Mouse (Mus musculus) kidney, postnatal 0 days (tissue): ENCODE results near the gene Rdh16f1. TPM values are rescaled to one million over a fixed set of nuclear protein-coding genes. Genes with fewer than 3 reads are reported as not detected.
A peak's percentile ranks its signal among the peaks of the same experiment; 100 is the strongest.

Experiments used
- ATAC-seq: fragments of 200-750 bp; cut with Nextera tagmentation; replicated peaks from 2 replicates; pipeline ENCODE4 v1.8.0; 2017; ENCODE audit warnings: low read depth, moderate number of reproducible peaks, moderate TSS enrichment, moderate library complexity; ENCODE audit not compliant: low FRiP score
- DNase-seq: peaks from one replicate; pipeline ENCODE4 v3.0.0-alpha.2; 2016; ENCODE audit warnings: low spot score
- H3K27ac ChIP-seq: fragments of 300-500 bp; sonication (generic); 2 replicates; pipeline ENCODE4 v1.5.1; 2014; ENCODE audit warnings: mild to moderate bottlenecking
- H3K27me3 ChIP-seq: fragments of 300-500 bp; sonication (generic); 2 replicates; pipeline ENCODE4 v1.6.1; 2014; ENCODE audit warnings: low read length, mixed read lengths; ENCODE audit not compliant: insufficient read depth
- H3K36me3 ChIP-seq: fragments of 300-500 bp; sonication (generic); 2 replicates; pipeline ENCODE4 v1.6.1; 2014; ENCODE audit warnings: low read length, mixed read lengths; ENCODE audit not compliant: insufficient read depth
- H3K4me1 ChIP-seq: fragments of 300-500 bp; sonication (generic); replicated peaks from 2 replicates; pipeline ENCODE4 v1.6.1; 2014; ENCODE audit warnings: antibody characterized with exemption, low read length, mixed read lengths; ENCODE audit not compliant: insufficient read depth
- H3K4me2 ChIP-seq: fragments of 300-500 bp; sonication (generic); 2 replicates; pipeline ENCODE4 v1.6.1; 2014; ENCODE audit warnings: mild to moderate bottlenecking, low read length, moderate library complexity, mixed read lengths
- H3K4me3 ChIP-seq: fragments of 300-500 bp; sonication (generic); replicated peaks from 2 replicates; pipeline ENCODE4 v1.5.1; 2014; ENCODE audit warnings: low read depth, low read length
- H3K9ac ChIP-seq: fragments of 300-500 bp; sonication (generic); 2 replicates; pipeline ENCODE4 v1.6.1; 2014; ENCODE audit warnings: low read depth, low read length
- H3K9me3 ChIP-seq: fragments of 300-500 bp; sonication (generic); replicated peaks from 2 replicates; pipeline ENCODE4 v1.6.1; 2016; ENCODE audit warnings: low read length, inconsistent platforms, mixed read lengths
- CTCF ChIP-seq: IDR thresholded peaks from 2 replicates; pipeline ENCODE4 v1.5.1; 2016; ENCODE audit warnings: antibody characterized with exemption, low read depth, mild to moderate bottlenecking, moderate library complexity
- WGBS: fragments of 180-500 bp; shearing (Covaris S2); extraction: QIAGEN DNeasy Blood & Tissue Kit; methylation state at CpG from one replicate; pipeline ENCODE4 v1.1.7; 2014; 5-methylcytosine and 5-hydroxymethylcytosine counted together
- polyA plus RNA-seq: library from polyadenylated mRNA; unstranded; fragments of >200 nt; fragmentation: Nextera tagmentation; extraction: Ambion mirVana; gene quantifications from 2 replicates; pipeline ENCODE4 v1.2.1, GENCODE M21; 2015

Rdh16f1 gene
- polyA plus RNA-seq, 1 experiment from 2014 or later = 0.87 TPM

DNA sequence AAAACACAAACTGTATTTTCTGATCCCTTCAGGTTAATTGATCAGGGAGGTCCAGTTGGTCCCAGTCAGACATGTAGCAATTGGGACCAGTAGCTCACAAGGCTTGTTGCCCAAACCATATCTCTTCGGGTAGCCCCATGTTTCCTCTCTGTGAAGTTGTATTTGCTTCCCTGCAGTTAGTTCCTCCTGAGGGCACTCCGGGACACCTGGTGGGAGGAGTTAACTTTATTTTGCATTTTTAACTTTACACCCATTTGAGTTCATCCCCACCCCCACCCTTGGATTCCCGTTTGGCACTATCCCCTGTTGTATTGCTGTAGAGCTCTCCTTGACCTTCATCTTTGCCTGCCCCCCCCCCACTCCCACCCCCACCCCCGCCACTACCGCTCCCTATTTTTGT is 13.7 kb upstream of the Rdh16f1 start:
- H3K4me3 ChIP-seq = no peak overlapping the region
- DNase-seq (no peak), ATAC-seq (no peak)
- no peak overlapping the region for H3K9ac ChIP-seq
- H3K27me3 ChIP-seq = no peaks in the 10 kb centered on the region
- WGBS = 59% methylated on average over 5 of the region's 5 CpGs
- no peak overlapping the region for H3K27ac ChIP-seq
- peaks cover 13% of the 10 kb centered on the region; the same call in 1 of the 2 replicates for H3K4me1 ChIP-seq
- H3K36me3 ChIP-seq = peaks cover 43% of the 10 kb centered on the region
- TF ChIP-seq CTCF = no peak
- H3K4me2 ChIP-seq = no peak overlapping the region
- H3K9me3 ChIP-seq = no peaks in the 10 kb centered on the region

DNA sequence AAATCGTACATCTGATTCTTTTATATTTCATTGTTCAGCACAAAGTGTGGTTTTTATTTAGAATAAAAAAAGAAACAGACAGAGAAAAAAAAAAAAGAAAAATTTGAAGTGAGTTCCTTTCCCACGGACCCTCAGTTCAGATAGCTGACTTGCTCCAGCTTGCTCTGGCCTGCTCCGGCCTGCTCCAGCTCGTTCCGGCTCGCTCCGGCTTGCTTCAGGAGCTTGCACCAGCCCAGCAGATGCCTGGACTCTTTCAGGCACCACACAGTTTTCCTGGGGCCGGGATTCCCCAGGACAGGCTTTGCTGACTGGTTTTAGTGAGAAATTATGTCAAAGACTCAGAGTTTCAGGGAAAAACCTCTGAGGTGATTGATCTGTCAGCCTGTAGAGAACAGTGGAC is 12.3 kb upstream of the Rdh16f1 start:
- Histone ChIP-seq H3K9ac (no peak overlapping the region), H3K27ac (peak overlapping the region; percentile 20; the same call in 1 of the 2 replicates), H3K4me2 (no peak overlapping the region), H3K36me3 (peaks cover 33% of the 10 kb centered on the region), H3K9me3 (no peaks in the 10 kb centered on the region), H3K4me1 (peaks cover 13% of the 10 kb centered on the region; the same call in 1 of the 2 replicates), H3K27me3 (no peaks in the 10 kb centered on the region), H3K4me3 (no peak overlapping the region)
- WGBS = 79% methylated on average over 8 of the region's 8 CpGs
- TF ChIP-seq CTCF = no peak
- DNase-seq = no peak
- ATAC-seq = no peak

DNA sequence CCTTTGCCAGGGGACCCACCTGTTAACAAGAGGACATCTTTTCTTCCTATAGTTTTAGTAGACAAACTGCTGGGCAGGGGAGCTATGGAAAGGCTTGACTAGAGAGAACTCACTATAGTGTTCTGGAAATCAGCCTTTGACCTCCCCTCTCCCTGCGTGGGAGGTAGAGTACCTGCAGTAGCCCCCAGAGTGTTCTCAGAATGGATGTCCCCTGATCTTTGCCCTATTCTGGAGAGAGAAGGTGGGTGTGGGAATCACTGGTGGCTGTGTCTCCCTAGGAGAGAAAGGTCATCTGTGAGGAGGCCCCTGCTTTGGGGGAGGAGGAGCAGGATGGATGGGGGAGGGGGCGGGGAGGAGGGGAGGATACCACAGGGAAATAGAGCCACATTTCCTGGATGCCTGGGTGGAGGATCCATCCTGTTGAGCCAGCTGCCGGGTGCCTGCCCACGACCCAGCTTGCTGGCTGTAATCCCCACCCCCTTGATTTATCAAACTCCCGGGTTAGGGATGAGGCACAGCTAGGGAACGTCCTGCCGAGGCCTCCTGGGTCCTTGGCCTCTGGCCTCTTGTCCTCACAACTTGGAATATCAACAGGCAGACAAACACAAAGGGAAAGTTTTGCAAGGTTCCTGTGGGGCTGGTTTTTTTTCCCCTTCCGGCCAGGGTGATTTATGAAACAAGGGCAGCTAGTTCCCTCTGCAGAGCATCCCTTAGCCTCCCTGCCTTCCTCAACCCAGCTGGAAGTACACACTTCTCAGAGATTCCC is 10.6 kb upstream of the Rdh16f1 start:
- H3K9me3 ChIP-seq = no peaks in the 10 kb centered on the region
- no peaks in the 10 kb centered on the region for H3K27me3 ChIP-seq
- 0 out of 2 replicates have a peak overlapping the region, but pooled peaks have one; percentile 4 for H3K4me3 ChIP-seq
- 5% methylated on average over 8 of the region's 8 CpGs for WGBS
- peaks cover 15% of the 10 kb centered on the region for H3K36me3 ChIP-seq
- H3K27ac ChIP-seq = peak overlapping the region; percentile 85
- H3K9ac ChIP-seq = 0 out of 2 replicates have a peak overlapping the region, but pooled peaks have one; percentile 13
- no peak for TF ChIP-seq CTCF
- H3K4me1 ChIP-seq = peaks cover 13% of the 10 kb centered on the region; the same call in 1 of the 2 replicates
- DNase-seq = peak; percentile 86
- ATAC-seq = peak; percentile 42
- peak overlapping the region; percentile 30 for H3K4me2 ChIP-seq

DNA sequence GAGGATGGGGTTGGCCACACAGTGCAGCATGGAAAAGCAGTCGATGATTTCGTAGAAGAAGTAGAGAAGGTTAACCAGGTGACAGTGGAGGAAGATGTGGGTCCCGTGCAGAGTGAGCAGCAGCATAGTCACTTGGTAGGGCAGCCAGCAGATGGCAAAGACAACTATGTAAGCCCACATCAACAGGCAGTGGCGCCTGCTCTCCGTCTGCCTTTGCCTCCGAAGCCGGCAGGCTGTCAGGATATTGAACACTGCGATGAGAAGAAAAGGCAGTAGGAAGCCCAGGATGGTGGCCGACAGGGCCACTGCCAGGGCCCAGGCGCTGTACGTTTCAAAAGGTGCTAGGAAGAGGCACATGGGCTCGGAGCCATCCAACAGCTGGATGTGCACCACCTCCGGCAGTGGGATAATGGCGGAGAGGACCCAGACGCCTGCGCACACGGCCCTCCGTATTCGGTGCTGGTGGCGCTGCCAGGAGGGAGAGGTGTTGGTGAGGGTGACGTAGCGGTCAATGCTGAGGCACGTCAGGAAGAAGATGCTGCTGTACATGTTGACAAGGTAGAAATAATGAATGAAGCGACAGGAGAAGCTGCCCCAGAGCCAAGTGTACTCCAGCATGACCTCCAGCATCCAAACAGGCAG is 9.3 kb upstream of the Rdh16f1 start:
- 63% methylated on average over 24 of the region's 24 CpGs for WGBS
- no peak for TF ChIP-seq CTCF
- no peak overlapping the region for H3K9ac ChIP-seq
- H3K4me1 ChIP-seq = peaks cover 23% of the 10 kb centered on the region; the same call in 1 of the 2 replicates
- H3K27me3 ChIP-seq = no peaks in the 10 kb centered on the region
- no peaks in the 10 kb centered on the region for H3K9me3 ChIP-seq
- peaks cover 7% of the 10 kb centered on the region for H3K36me3 ChIP-seq
- ATAC-seq = no peak
- peak overlapping the region; percentile 20 for H3K4me3 ChIP-seq
- no peak for DNase-seq
- peak overlapping the region; percentile 30 for H3K4me2 ChIP-seq
- peak overlapping the region; percentile 85 for H3K27ac ChIP-seq

DNA sequence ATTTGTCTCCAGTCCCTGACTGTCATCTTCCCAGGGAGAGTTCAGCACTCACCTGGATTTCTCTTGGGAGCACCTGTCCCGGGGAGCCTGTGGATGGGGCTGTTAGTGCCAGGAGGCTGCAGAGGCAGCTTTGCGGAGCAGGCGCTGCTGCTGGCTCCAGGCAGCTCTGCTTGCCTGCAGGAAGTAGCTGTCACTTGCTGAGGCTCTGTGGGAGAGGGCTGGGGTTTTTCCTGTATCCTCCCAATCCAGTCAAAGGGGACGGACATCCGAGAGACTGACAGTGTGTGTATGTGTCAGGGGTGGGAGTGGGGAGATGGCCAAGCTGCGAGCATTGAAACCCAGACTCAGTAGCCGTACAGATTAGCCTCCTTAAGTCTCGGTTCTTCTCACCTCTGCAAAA is 8.0 kb upstream of the Rdh16f1 start, which contains the start of gene Gpr182:
Gene Gpr182, minus strand, starts transcription at position 185 of the 400 bp plus-strand sequence.
- peaks cover 24% of the 10 kb centered on the region; the same call in 1 of the 2 replicates for H3K4me1 ChIP-seq
- H3K9me3 ChIP-seq = no peaks in the 10 kb centered on the region
- DNase-seq (peak; percentile 73), ATAC-seq (no peak)
- no peak within 1 kb of the TSS for H3K9ac ChIP-seq
- peaks cover 3% of the 10 kb centered on the region; the same call in 1 of the 2 replicates for H3K36me3 ChIP-seq
- peak within 1 kb of the TSS; percentile 30 for H3K4me2 ChIP-seq
- WGBS = 38% methylated on average over 8 of the region's 8 CpGs
- TF ChIP-seq CTCF = no peak
- 0 out of 2 replicates have a peak within 1 kb of the TSS, but pooled peaks have one; percentile 85 for H3K27ac ChIP-seq
- H3K4me3 ChIP-seq = peak within 1 kb of the TSS; percentile 20
- no peaks in the 10 kb centered on the region for H3K27me3 ChIP-seq

DNA sequence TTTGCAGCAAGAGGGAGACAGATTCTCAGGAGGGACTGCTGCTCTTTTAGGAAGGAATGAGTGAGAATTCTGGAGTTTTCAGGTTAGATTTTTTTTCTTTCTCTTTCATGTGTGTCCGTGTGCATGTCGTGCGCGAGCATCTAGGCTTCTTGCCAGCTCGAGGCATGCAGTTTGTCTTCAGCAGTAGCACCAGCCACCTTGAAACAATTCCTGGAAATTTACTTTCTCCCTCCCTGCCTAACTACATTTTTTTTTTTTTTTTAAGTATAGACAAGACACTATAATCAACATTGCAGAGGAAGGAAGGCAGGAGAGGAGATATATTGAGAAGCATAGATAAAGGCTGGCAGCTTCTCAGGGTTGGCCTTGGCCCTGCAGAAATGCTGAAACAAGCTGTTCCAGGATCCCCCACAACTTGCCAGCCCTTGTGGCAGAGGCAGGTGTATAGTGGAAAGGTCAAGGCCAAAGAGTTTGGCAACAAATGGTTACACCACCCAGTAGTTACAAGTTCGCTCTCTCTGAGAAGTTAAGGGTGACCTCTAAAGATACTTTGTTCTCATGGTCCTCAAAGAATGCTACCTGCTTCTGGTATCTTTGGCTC is 4.9 kb upstream of the Rdh16f1 start:
- no peak overlapping the region for H3K4me2 ChIP-seq
- no peak for ATAC-seq

More for the DNA sequence above, 4.9 kb upstream of the Rdh16f1 start:
- WGBS = 39% methylated on average over 6 of the region's 6 CpGs
- 0 out of 2 replicates have a peak, but pooled peaks cover 16% of the 10 kb centered on the region for H3K4me1 ChIP-seq
- no peaks in the 10 kb centered on the region for H3K27me3 ChIP-seq
- DNase-seq = no peak
- no peak overlapping the region for H3K4me3 ChIP-seq
- no peak overlapping the region for H3K9ac ChIP-seq
- no peak; the same call in 1 of the 2 replicates for TF ChIP-seq CTCF
- no peaks in the 10 kb centered on the region for H3K9me3 ChIP-seq
- no peak overlapping the region for H3K27ac ChIP-seq
- H3K36me3 ChIP-seq = no peaks in the 10 kb centered on the region
